Mouse (Mus musculus) ES-Bruce4 (cell line): ENCODE measurements around the gene Psmd3. TPM values are rescaled to one million over a fixed set of nuclear protein-coding genes. Genes with fewer than 3 reads are reported as not detected.

Experiments used
- H3K27ac ChIP-seq: 2 replicates; pipeline ENCODE4 v1.5.1; 2012; ENCODE audit warnings: low read length, inconsistent platforms; ENCODE audit not compliant: insufficient read depth
- H3K27me3 ChIP-seq: 2 replicates; pipeline ENCODE4 v1.6.1; 2012; ENCODE audit warnings: mild to moderate bottlenecking, low read length, inconsistent platforms; ENCODE audit not compliant: control insufficient read depth, poor library complexity, insufficient read depth, severe bottlenecking
- H3K36me3 ChIP-seq: 2 replicates; pipeline ENCODE4 v1.6.1; 2012; ENCODE audit warnings: inconsistent platforms, mild to moderate bottlenecking, low read length, moderate library complexity; ENCODE audit not compliant: control insufficient read depth, poor library complexity, insufficient read depth, severe bottlenecking
- H3K4me1 ChIP-seq: one replicate; pipeline ENCODE4 v1.8.1; 2011; ENCODE audit warnings: low read length; ENCODE audit not compliant: control insufficient read depth, insufficient read depth
- H3K4me3 ChIP-seq: 2 replicates; pipeline ENCODE4 v1.5.1; 2011; ENCODE audit warnings: low read depth, mild to moderate bottlenecking, low read length
- H3K9ac ChIP-seq: 2 replicates; pipeline ENCODE4 v1.6.1; 2012; ENCODE audit warnings: low read depth, mild to moderate bottlenecking, inconsistent platforms; ENCODE audit not compliant: poor library complexity, severe bottlenecking
- H3K9me3 ChIP-seq: replicated peaks from 2 replicates; pipeline ENCODE4 v1.6.1; 2012; ENCODE audit warnings: mild to moderate bottlenecking, low read length, inconsistent platforms; ENCODE audit not compliant: control insufficient read depth, poor library complexity, insufficient read depth, severe bottlenecking
- CTCF ChIP-seq: IDR thresholded peaks from one replicate; pipeline ENCODE4 v1.8.1; 2011; ENCODE audit warnings: low read depth, low read length
- EP300 ChIP-seq: IDR thresholded peaks from 2 replicates; pipeline ENCODE4 v1.6.1; 2011; ENCODE audit warnings: low read depth, low read length; ENCODE audit not compliant: insufficient read depth
- POLR2A ChIP-seq: IDR thresholded peaks from one replicate; pipeline ENCODE4 v1.8.1; 2011; ENCODE audit warnings: low read length; ENCODE audit not compliant: insufficient read depth
- polyA plus RNA-seq: library from polyadenylated mRNA; stranded (reverse); fragments of >200 nt; gene quantifications from 2 replicates; pipeline ENCODE4 v1.2.4, GENCODE M21; 2011; ENCODE audit warnings: low read depth; ENCODE audit not compliant: missing spikeins, insufficient read depth, insufficient read length

Gene Psmd3
- polyA plus RNA-seq, 1 experiment = 129 TPM

- H3K9ac ChIP-seq = no peak overlapping the region
- H3K4me1 ChIP-seq = peaks cover 2% of the 10 kb centered on the region
- H3K27me3 ChIP-seq = no peaks in the 10 kb centered on the region
- peak; percentile 91 for TF ChIP-seq CTCF
- TF ChIP-seq POLR2A = no peak
- H3K27ac ChIP-seq = no peak overlapping the region
- H3K9me3 ChIP-seq = no peaks in the 10 kb centered on the region
- peaks cover 10% of the 10 kb centered on the region; the same call in 1 of the 2 replicates for H3K36me3 ChIP-seq
- no peak overlapping the region for H3K4me3 ChIP-seq
Observed at GRCm38 (mm10) chr11:98699911-98700310, 17.6 kb downstream of the Psmd3 start.

GRCm38 (mm10) chr11:98701213-98701670 is 18.9 kb downstream of the Psmd3 start, which contains the start of gene Csf3:
Csf3 (plus strand) TSS chr11:98701263.
- no peak within 1 kb of the TSS for H3K27ac ChIP-seq
- TF ChIP-seq EP300 = no peak
- no peak for TF ChIP-seq CTCF
- TF ChIP-seq POLR2A = no peak
- no peaks in the 10 kb centered on the region for H3K36me3 ChIP-seq
- H3K27me3 ChIP-seq = no peaks in the 10 kb centered on the region
- no peak within 1 kb of the TSS for H3K9ac ChIP-seq
- peaks cover 2% of the 10 kb centered on the region for H3K4me1 ChIP-seq
- no peaks in the 10 kb centered on the region for H3K9me3 ChIP-seq
- H3K4me3 ChIP-seq = no peak within 1 kb of the TSS

DNA sequence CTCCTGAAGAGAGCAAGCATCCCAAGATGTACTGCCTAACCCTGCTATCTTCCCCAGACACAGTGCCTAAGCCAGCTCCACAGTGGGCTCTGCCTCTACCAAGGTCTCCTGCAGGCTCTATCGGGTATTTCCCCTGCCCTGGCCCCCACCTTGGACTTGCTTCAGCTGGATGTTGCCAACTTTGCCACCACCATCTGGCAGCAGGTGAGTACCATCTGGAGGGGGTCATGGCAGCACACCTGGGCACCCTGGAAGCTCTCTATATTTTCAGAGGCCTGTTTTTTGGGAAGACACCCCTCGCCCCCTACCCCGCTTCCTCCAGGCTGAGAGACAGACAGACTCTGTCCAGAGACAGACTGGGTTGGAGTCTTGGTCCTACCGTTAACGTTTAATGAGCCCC is 20.0 kb downstream of the Psmd3 start:
- H3K27ac ChIP-seq = no peak overlapping the region
- no peaks in the 10 kb centered on the region for H3K9me3 ChIP-seq
- no peak overlapping the region for H3K4me3 ChIP-seq
- no peak overlapping the region for H3K9ac ChIP-seq
- H3K4me1 ChIP-seq = peaks cover 2% of the 10 kb centered on the region
- H3K36me3 ChIP-seq = no peaks in the 10 kb centered on the region
- TF ChIP-seq EP300 (no peak), POLR2A (no peak), CTCF (no peak)
- H3K27me3 ChIP-seq = no peaks in the 10 kb centered on the region

DNA sequence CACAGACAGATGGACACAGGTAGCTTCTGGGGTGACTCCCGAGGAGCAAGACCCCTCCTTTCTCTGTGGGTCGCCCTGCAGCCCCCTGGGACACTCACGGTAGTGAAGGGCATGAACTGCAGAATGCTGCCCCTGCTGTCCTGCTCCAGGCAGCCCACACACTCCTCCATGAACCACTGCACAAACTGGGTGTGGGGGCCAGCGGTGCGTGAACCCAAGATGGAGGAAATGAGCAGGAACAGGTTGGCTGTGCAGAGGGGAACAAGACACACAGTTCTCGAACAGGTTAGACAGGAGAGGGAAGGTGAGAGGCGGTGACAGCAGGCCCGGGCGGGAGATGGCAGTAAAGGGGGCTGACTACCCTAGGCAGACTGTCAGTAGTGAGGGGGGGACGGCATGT is 22.7 kb downstream of the Psmd3 start:
- H3K36me3 ChIP-seq = no peaks in the 10 kb centered on the region
- H3K9ac ChIP-seq = no peak overlapping the region
- H3K27me3 ChIP-seq = no peaks in the 10 kb centered on the region
- H3K9me3 ChIP-seq = no peaks in the 10 kb centered on the region
- peaks cover 2% of the 10 kb centered on the region for H3K4me1 ChIP-seq
- H3K27ac ChIP-seq = no peak overlapping the region
- H3K4me3 ChIP-seq = no peak overlapping the region
- TF ChIP-seq POLR2A = no peak
- no peak for TF ChIP-seq EP300
- no peak for TF ChIP-seq CTCF

DNA sequence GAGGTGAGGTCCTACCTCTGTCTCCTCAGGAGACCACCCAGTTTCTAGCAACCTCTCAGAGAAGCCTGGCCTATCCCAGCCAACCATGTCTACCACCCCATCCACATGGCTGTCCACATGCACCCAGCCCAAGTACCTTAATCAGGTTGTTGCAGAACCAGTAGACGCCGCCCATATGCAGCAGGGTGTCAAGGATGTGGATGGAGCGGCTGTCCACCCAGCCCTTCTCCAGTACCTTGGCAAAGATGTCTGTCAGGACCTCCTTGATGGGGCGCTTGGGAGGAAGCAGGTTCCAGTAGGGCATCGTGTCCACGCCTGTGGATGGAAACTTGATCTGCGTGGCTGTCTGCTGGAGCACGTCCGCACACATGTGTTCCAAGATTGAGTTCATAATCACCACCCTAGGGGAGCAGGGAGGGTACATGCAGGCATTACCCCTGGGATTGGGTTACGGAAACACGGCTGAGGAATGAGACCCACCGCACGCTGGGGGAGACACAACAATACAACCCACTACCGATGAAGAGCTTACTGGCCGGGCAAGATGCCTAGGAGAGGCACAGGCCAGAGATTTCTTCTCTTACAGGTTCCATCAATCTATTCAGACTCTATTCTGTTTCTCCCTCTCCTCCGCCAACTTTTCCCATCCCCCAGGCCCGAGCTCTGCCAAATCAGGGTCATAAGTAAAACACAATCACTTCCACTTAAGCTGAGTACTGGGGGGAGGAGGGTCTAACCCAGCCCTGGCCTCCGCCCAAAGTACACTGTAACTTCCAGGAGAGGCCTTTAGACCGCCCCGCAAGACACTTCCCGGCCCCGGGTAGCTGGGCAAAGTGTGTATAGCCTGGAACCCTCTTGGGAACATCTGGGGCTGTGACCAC is 25.3 kb downstream of the Psmd3 start:
- no peaks in the 10 kb centered on the region for H3K4me1 ChIP-seq
- H3K9ac ChIP-seq = no peak overlapping the region
- H3K27me3 ChIP-seq = no peaks in the 10 kb centered on the region
- no peak overlapping the region for H3K4me3 ChIP-seq
- no peak overlapping the region for H3K27ac ChIP-seq
- no peak for TF ChIP-seq POLR2A
- TF ChIP-seq EP300 = no peak
- no peak for TF ChIP-seq CTCF
- no peaks in the 10 kb centered on the region for H3K9me3 ChIP-seq
- no peaks in the 10 kb centered on the region for H3K36me3 ChIP-seq

DNA sequence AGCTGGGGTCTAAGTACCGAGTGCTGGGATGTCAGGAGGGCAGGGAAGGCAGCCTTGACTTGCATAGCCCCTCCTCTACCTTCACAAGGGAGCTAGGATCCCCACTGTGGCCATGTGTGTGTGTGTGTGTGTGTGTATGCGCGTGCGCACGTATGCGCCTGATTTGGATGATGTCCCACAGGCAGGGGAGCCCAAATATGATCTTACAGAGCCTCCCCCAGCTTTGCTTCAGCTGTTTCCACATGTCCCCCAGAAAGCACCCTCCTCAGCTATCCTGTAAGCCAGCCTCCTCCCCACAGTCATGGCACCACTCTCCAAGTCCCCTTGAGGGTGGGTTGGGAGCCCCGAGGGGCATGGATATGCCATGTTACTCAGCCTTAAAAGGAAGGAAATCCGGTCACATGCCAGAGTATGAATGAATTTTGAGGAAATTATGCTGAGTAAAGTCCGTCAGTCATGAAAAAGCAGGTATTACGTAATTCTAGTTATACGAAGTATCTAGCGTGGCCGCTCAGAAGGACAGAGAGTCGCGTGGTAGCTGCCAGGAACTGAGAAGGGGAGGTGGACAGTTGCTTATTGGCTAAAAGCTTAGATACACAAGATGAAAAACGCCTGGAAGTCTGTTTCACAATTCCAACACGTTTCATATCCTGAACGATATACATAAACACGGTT is 26.1 kb downstream of the Psmd3 start:
- no peak overlapping the region for H3K27ac ChIP-seq
- TF ChIP-seq CTCF (no peak), EP300 (no peak), POLR2A (no peak)
- no peaks in the 10 kb centered on the region for H3K9me3 ChIP-seq
- H3K4me3 ChIP-seq = no peak overlapping the region
- no peaks in the 10 kb centered on the region for H3K4me1 ChIP-seq
- no peaks in the 10 kb centered on the region for H3K36me3 ChIP-seq
- no peak overlapping the region for H3K9ac ChIP-seq
- H3K27me3 ChIP-seq = no peaks in the 10 kb centered on the region
